Mouse (Mus musculus) CD4-positive helper T cell, adult 2 months (primary cell): ENCODE results near the gene Gtf2b.

Experiments
- DNase-seq: peaks from one replicate; pipeline ENCODE4 v3.0.0-alpha.2; 2012; ENCODE audit warnings: low read depth, missing footprints, low spot score

Gene Gtf2b

GRCm38 (mm10) chr3:142764995-142765777 lies at the start of gene Gtf2b:
TSS of gene Gtf2b (plus strand) at chr3:142765045.
- DNase-seq, result peak; percentile 97

- DNase-seq, result no peak
Observed at GRCm38 (mm10) chr3:142725481-142725880, 39.4 kb upstream of the Gtf2b start.

GRCm38 (mm10) chr3:142725969-142726672 lies 38.7 kb upstream of the Gtf2b start:
- DNase-seq, result no peak

- DNase-seq, result no peak
Observed at GRCm38 (mm10) chr3:142734291-142734690, 30.6 kb upstream of the Gtf2b start.

GRCm38 (mm10) chr3:142740896-142741295 lies 23.9 kb upstream of the Gtf2b start:
- DNase-seq, result no peak

GRCm38 (mm10) chr3:142743973-142744898 lies 20.6 kb upstream of the Gtf2b start:
- peak; percentile 71 for DNase-seq

- DNase-seq, result no peak
Observed at GRCm38 (mm10) chr3:142745076-142745475, 19.8 kb upstream of the Gtf2b start.

GRCm38 (mm10) chr3:142747673-142748072 lies 17.2 kb upstream of the Gtf2b start:
- no peak for DNase-seq

GRCm38 (mm10) chr3:142749131-142749530 lies 15.7 kb upstream of the Gtf2b start:
- no peak for DNase-seq

- DNase-seq, result no peak
Observed at GRCm38 (mm10) chr3:142755132-142755867, 9.5 kb upstream of the Gtf2b start.

GRCm38 (mm10) chr3:142757841-142758240 lies 7.0 kb upstream of the Gtf2b start:
- DNase-seq, result no peak

- DNase-seq, result no peak
Observed at GRCm38 (mm10) chr3:142758593-142758992, 6.3 kb upstream of the Gtf2b start.

GRCm38 (mm10) chr3:142760356-142760755 lies 4.5 kb upstream of the Gtf2b start:
- no peak for DNase-seq

GRCm38 (mm10) chr3:142765778-142766165 lies 927 bp downstream of the Gtf2b start:
- DNase-seq, result peak; percentile 48

- DNase-seq, result no peak
Observed at GRCm38 (mm10) chr3:142768498-142768897, 3.7 kb downstream of the Gtf2b start.

- DNase-seq, result peak; percentile 29
Observed at GRCm38 (mm10) chr3:142770518-142770917, 5.7 kb downstream of the Gtf2b start.

- DNase-seq, result no peak
Observed at GRCm38 (mm10) chr3:142773538-142774191, 8.8 kb downstream of the Gtf2b start.

GRCm38 (mm10) chr3:142777227-142777626 lies 12.4 kb downstream of the Gtf2b start:
- no peak for DNase-seq

GRCm38 (mm10) chr3:142786423-142787072 lies 21.7 kb downstream of the Gtf2b start:
- DNase-seq, result no peak

GRCm38 (mm10) chr3:142795587-142795986 lies 30.7 kb downstream of the Gtf2b start:
- no peak for DNase-seq
